Mouse (Mus musculus): ENCODE data around the gene Anapc5. TPM values are rescaled to one million over a fixed set of nuclear protein-coding genes. Genes with fewer than 3 reads are reported as not detected.

The Anapc5 gene
- total and polyA plus RNA-seq, 3 experiments: 148 to 154 (median 152) TPM

DNA sequence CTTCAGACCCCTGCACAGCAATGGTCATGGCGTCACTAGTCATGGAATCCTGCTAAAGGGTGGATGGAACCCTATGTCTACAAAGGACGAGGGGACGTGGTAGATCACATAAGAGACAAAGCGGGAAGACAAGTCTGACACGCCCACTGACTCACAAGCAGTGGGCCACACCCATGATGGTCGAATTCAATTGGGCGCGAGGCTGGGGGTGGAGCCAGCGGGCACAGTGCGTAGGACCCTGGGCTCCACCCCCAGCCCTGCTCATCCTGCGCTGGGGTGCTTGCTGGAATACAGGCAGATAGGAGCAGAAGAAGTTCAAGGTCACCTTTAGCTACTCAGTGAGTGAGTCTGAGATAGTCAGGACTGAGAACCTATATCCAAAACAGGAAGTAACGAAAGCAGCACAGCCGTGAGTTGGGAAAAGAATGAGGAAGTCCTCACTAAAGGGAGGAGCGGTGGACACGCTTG is 52.0 kb downstream of the Anapc5 start:
- peak; percentile 36 for DNase-seq

DNA sequence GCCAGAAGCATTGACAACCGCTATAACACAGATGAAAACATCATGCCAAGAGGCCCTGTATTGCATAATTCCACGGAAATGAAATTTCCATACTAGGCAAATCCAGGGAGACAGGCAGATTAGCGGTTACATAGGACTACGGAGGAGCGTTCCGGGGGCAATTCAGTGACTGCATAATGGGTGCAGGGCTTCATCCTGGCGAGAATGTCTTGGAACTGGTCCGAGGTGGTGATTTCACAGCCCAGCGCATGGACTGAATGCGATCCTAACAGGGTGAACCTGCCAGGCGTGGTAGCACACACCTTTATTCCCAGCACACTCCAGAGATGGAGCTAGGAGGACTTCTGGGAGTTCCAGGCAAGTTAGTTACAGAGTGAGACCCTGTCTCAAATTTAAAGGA is 53.9 kb downstream of the Anapc5 start:
- no peak for DNase-seq

DNA sequence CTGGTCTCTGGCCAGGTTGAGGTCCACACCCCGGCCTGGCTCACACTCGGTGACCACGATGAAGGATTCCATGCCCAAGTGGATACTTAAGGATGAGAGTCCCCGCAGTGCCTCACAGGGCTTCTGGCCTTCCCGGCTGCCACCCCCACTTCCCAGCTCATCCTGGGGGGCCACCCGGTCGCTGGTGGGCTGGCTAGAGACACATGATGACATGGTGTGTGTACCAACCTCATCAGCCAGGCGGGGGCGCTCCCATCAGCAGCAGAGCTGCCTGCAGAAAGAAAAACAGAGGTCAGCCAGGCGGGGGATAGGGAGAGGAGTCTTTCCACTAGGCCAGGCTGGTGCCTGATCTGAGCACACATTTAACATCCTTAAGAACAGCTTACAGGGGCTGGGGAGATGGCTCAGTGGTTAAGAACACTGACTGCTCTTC is 57.1 kb downstream of the Anapc5 start:
- no peak for DNase-seq

DNA sequence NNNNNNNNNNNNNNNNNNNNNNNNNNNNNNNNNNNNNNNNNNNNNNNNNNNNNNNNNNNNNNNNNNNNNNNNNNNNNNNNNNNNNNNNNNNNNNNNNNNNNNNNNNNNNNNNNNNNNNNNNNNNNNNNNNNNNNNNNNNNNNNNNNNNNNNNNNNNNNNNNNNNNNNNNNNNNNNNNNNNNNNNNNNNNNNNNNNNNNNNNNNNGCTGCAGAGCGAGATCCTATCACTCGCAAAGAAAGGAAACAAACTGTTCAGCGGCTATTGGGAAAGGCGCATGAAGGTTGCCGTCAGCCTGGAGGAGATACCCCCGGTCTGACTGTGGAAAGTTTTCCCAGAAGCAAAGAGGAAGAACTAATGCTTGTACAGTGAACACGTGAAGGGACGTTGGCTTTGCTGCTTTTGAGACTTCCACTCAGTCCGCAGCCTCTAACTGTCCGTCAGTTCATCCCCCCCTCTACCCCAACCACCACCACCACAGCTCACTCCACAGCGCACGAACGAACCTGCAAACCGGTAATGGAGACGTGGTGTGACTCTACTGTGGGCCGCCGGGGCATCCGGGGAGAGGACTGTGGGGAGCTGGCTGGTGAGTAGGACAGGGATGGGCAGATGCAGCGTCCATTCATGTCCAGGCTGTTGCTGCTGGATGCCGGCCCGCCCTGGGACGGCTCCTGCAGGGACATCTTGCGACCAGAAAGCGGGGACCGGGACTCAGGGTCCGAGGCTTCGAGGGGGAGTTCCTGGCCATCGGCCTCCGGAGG is 57.7 kb downstream of the Anapc5 start:
- no peak for DNase-seq

DNA sequence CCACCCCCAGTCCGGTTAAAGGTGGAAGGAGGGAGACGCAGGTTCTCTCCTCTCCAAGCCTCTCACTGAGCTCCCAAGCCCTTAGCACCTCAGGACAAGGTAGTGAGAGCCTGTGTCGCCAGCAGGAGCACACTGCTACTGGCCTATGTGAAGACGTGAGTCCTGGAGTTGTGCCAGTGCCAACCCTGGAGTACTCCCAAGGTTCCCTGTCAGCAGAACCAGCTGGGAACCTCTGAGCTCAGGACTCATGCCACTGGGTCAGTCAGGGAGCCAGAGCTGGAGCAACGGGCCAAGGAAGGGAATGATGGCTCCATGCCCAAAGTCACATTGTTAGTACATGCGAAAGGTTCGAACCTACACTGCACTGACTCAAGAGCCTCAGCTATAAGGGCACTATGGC is 64.5 kb downstream of the Anapc5 start:
- peak; percentile 87 for DNase-seq

DNA sequence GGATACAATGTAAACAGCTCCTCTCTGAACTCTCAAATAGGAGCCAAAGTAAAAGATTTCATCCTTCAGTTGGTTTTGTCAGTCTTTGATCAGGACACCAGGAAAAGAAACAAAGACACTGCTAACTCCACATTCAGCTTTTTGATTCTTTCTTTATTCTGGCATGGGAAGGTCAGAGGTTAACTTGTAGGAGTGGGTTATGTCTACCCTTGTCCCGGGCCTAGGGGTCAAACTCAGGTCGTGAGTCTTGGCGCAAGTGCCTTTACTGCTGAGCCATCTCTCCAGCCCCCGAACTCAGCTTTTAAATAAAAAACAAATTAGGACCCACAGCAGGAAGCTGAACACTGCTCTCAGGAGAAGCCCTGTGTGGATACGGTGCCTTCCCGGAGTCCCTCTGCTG is 65.0 kb downstream of the Anapc5 start:
- no peak for DNase-seq

DNA sequence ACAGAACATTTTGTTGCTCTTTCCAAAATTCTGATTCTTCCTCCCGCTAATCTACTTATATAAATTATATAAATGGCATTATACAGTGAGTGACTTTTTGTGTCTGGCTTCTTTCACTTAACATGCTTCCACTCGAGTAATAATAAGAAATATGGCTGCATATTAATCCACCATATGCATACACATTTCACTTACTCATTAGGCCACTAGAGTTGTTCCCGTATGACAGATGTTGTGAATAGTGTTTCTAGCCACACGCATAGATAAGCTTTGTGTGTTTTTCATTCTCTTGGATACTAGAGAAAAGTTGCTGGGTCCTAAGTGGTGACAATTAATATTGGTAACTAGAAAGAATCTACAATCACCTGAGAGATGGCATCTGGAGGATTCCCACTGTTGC is 65.5 kb downstream of the Anapc5 start:
- no peak for DNase-seq

DNA sequence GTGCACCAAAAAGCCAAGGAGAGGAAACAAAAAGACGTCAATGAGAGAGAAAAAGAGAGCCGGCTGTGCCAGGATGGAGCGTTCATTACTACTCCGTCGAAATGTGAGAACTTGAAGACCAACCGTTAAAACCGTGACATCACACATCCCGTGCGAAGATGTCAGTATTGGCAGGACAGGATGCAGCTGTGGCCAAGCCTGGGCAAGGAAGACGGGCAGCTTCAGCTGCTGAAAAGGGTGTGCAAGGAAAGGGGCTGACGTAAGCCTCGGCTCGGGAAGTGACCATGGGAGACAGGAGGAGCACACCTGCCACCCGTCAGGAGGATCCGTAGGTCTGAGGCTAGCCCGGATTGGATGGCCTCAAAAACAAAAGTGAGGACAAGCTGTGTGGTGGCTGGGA is 66.7 kb downstream of the Anapc5 start:
- no peak for DNase-seq

DNA sequence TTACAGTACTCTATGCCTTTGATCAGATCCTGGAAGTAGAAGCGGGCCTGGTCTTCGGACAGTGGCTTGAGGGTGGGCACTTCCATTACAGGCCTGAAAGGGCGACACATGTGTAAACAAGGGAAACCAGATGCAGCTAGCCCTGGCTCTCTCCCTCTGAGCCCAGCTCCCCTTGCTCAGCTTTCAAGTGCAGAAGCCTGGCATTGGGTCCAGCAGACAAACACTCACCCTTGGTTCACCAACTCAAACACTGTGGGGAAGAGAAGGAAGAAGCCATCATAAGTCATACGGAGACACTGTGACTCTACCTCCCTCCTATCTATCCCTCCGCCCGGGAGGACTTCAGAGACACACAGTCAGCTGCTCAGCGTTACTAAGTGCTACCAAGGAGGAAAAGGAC is 73.2 kb downstream of the Anapc5 start:
- DNase-seq: no peak

DNA sequence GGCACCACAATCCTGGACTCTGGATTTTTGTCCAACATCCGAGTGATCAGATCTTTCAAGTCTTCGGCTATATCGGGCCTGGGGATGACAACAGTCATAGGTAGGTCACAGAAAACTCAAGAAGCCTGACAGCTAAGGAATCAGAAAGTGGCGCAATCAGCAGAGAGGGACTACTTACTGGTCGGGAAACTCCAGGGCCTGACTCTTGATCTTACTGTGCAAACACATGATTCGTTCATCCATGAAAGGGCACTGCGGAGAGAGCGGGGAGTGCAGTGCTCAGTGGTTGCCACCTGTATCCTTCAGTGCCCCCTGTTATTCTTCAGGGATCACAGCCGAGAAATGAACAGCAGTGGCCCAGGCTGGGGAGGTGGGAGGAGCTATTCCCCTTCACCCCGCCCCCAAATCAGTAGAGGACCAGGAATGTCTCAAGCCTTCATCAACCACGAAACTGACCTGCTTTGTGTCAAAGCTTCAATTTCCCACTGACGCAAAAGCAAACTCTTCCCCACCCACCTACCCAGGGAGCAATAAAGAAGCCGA is 77.2 kb downstream of the Anapc5 start:
- no peak for DNase-seq

Other genes starting within 250 kb of the Anapc5 start
- 10 to 100 TPM in 1 of 2 experiments, 1 to 10 TPM in 1; 6.5 to 15.7 TPM for gene Ift81, start 206.8 kb downstream of the Anapc5 start, total RNA-seq (2021)
- 1.4 and 2.2 TPM in 2 replicates for gene Ift81, start 206.8 kb downstream of the Anapc5 start, polyA plus RNA-seq (2012; rRNA removed)
- gene P2rx7, start 177.4 kb downstream of the Anapc5 start, total RNA-seq (2021): 1 to 10 TPM; 3.0 to 3.3 TPM
- gene P2rx7, start 177.4 kb downstream of the Anapc5 start, polyA plus RNA-seq (2012; rRNA removed): 3.1 and 5.3 TPM in 2 replicates
- 10 to 100 TPM; 35.2 to 46.2 TPM for gene P2rx4, start 113.8 kb downstream of the Anapc5 start, total RNA-seq (2021)
- gene P2rx4, start 113.8 kb downstream of the Anapc5 start, polyA plus RNA-seq (2012; rRNA removed): 30.3 and 42.5 TPM in 2 replicates
- gene Camkk2, start 41.9 kb downstream of the Anapc5 start, total RNA-seq (2021): 10 to 100 TPM; 34.2 to 42.3 TPM
- gene Camkk2, start 41.9 kb downstream of the Anapc5 start, polyA plus RNA-seq (2012; rRNA removed): 53.4 and 55.5 TPM in 2 replicates
- gene Rnf34, start 28.7 kb upstream of the Anapc5 start, total RNA-seq (2021): 10 to 100 TPM; 17.9 to 33.8 TPM
- gene Rnf34, start 28.7 kb upstream of the Anapc5 start, polyA plus RNA-seq (2012; rRNA removed): 3.7 and 4.4 TPM in 2 replicates
- 10 to 100 TPM; 13.5 to 15.0 TPM for gene Kdm2b, start 168.5 kb upstream of the Anapc5 start, total RNA-seq (2021)
- 11.7 and 12.5 TPM in 2 replicates for gene Kdm2b, start 168.5 kb upstream of the Anapc5 start, polyA plus RNA-seq (2012; rRNA removed)
- gene Orai1, start 193.7 kb upstream of the Anapc5 start, total RNA-seq (2021): 10 to 100 TPM in 1 of 2 experiments, 1 to 10 TPM in 1; 9.8 to 13.6 TPM
- gene Orai1, start 193.7 kb upstream of the Anapc5 start, polyA plus RNA-seq (2012; rRNA removed): 56.8 and 67.8 TPM in 2 replicates
- gene Morn3, start 225.7 kb upstream of the Anapc5 start, total RNA-seq (2021): not detected
- not detected in 2 replicates for gene Morn3, start 225.7 kb upstream of the Anapc5 start, polyA plus RNA-seq (2012; rRNA removed)
- 10 to 100 TPM; 32.0 to 33.2 TPM for gene Tmem120b, start 247.1 kb upstream of the Anapc5 start, total RNA-seq (2021)
- 19.0 and 32.8 TPM in 2 replicates for gene Tmem120b, start 247.1 kb upstream of the Anapc5 start, polyA plus RNA-seq (2012; rRNA removed)